Mouse (Mus musculus) forebrain, embryonic 14.5 days (tissue): ENCODE measurements around the gene 4632433K11Rik. TPM values are rescaled to one million over a fixed set of nuclear protein-coding genes. Genes with fewer than 3 reads are reported as not detected.
A peak's percentile ranks its signal among the peaks of the same experiment; 100 is the strongest.

Experiments
- ATAC-seq: fragments of 200-750 bp; cut with Nextera tagmentation; 2 replicates; pipeline ENCODE4 v1.8.0; 2017; ENCODE audit warnings: mild to moderate bottlenecking, moderate library complexity
- DNase-seq: peaks from one replicate; pipeline ENCODE4 v3.0.0-alpha.2; 2015; ENCODE audit warnings: low spot score
- H3K27ac ChIP-seq: fragments of 300-500 bp; sonication (generic); 2 replicates; pipeline ENCODE4 v1.5.1; 2014; ENCODE audit warnings: low read depth, mild to moderate bottlenecking, control low read depth, low read length, moderate library complexity
- H3K27me3 ChIP-seq: fragments of 300-500 bp; sonication (generic); replicated peaks from 2 replicates; pipeline ENCODE4 v1.6.1; 2014; ENCODE audit warnings: low read length, control low read depth, mixed read lengths; ENCODE audit not compliant: control insufficient read depth, insufficient read depth
- H3K36me3 ChIP-seq: fragments of 300-500 bp; sonication (generic); 2 replicates; pipeline ENCODE4 v1.6.1; 2014; ENCODE audit warnings: low read length, control low read depth; ENCODE audit not compliant: control insufficient read depth, insufficient read depth
- H3K4me1 ChIP-seq: fragments of 300-500 bp; sonication (generic); 2 replicates; pipeline ENCODE4 v1.6.1; 2014; ENCODE audit warnings: antibody characterized with exemption, low read length, control low read depth; ENCODE audit not compliant: control insufficient read depth, insufficient read depth
- H3K4me2 ChIP-seq: fragments of 300-500 bp; sonication (generic); 2 replicates; pipeline ENCODE4 v1.6.1; 2014; ENCODE audit warnings: mild to moderate bottlenecking, control low read depth, low read length
- H3K4me3 ChIP-seq: fragments of 300-500 bp; sonication (generic); 2 replicates; pipeline ENCODE4 v1.5.1; 2014; ENCODE audit warnings: low read depth, low read length, control low read depth
- H3K9ac ChIP-seq: fragments of 300-500 bp; sonication (generic); 2 replicates; pipeline ENCODE4 v1.6.1; 2014; ENCODE audit warnings: mild to moderate bottlenecking, low read length, control low read depth, moderate library complexity
- H3K9me3 ChIP-seq: fragments of 300-500 bp; sonication (generic); replicated peaks from 2 replicates; pipeline ENCODE4 v1.6.1; 2016; ENCODE audit warnings: low read length, control low read depth, mixed read lengths; ENCODE audit not compliant: control insufficient read depth
- WGBS: fragments of 180-500 bp; shearing (Covaris S2); extraction: QIAGEN DNeasy Blood & Tissue Kit; methylation state at CpG from one replicate; pipeline ENCODE4 v1.1.7; 2014; 5-methylcytosine and 5-hydroxymethylcytosine counted together
- polyA plus RNA-seq: library from polyadenylated mRNA; unstranded; fragments of >200 nt; fragmentation: Nextera tagmentation; extraction: Ambion mirVana; gene quantifications from 2 replicates; pipeline ENCODE4 v1.2.1, GENCODE M21; 2014

The 4632433K11Rik gene
- not detected in 2 replicates for polyA plus RNA-seq

GRCm38 (mm10) chr7:5033818-5034217, at the start of gene 4632433K11Rik:
Gene 4632433K11Rik, plus strand, starts transcription at chr7:5034118.
- Histone ChIP-seq H3K4me3 (no peak within 1 kb of the TSS), H3K9me3 (peaks cover 21% of the 10 kb centered on the region), H3K27ac (no peak within 1 kb of the TSS), H3K4me1 (0 out of 2 replicates have a peak, but pooled peaks cover 7% of the 10 kb centered on the region), H3K9ac (no peak within 1 kb of the TSS), H3K4me2 (no peak within 1 kb of the TSS), H3K27me3 (no peaks in the 10 kb centered on the region), H3K36me3 (peaks cover 64% of the 10 kb centered on the region)
- ATAC-seq, result no peak
- DNase-seq, result no peak
- 92% methylated on average over 3 of the region's 3 CpGs for WGBS

- H3K27me3 ChIP-seq, result no peaks in the 10 kb centered on the region
- H3K36me3 ChIP-seq, result peaks cover 21% of the 10 kb centered on the region
- ATAC-seq (no peak), DNase-seq (no peak)
- no peak overlapping the region for H3K27ac ChIP-seq
- WGBS, result 68% methylated on average over 2 of the region's 2 CpGs
- H3K4me3 ChIP-seq, result no peak overlapping the region
- no peak overlapping the region for H3K9ac ChIP-seq
- no peaks in the 10 kb centered on the region for H3K4me1 ChIP-seq
- no peak overlapping the region for H3K4me2 ChIP-seq
- H3K9me3 ChIP-seq, result no peaks in the 10 kb centered on the region
These were observed 45.7 kb upstream of the 4632433K11Rik start for GRCm38 (mm10) chr7:4988250-4988649.

- Histone ChIP-seq H3K4me2 (peak overlapping the region; percentile 69), H3K4me3 (peak overlapping the region; percentile 80), H3K27ac (no peak overlapping the region), H3K4me1 (peaks cover 10% of the 10 kb centered on the region), H3K9me3 (no peaks in the 10 kb centered on the region), H3K36me3 (peaks cover 31% of the 10 kb centered on the region), H3K27me3 (no peaks in the 10 kb centered on the region), H3K9ac (peak overlapping the region; percentile 48)
- no peak for ATAC-seq
- 42% methylated on average over 50 of the region's 55 CpGs for WGBS
- DNase-seq, result no peak
These were observed 40.4 kb upstream of the 4632433K11Rik start for GRCm38 (mm10) chr7:4993347-4993998.

GRCm38 (mm10) chr7:4993999-4994788, 39.7 kb upstream of the 4632433K11Rik start:
- H3K27me3 ChIP-seq, result no peaks in the 10 kb centered on the region
- no peak for DNase-seq
- H3K9me3 ChIP-seq, result no peaks in the 10 kb centered on the region
- ATAC-seq, result no peak
- H3K4me1 ChIP-seq, result peaks cover 10% of the 10 kb centered on the region
- H3K36me3 ChIP-seq, result peaks cover 31% of the 10 kb centered on the region
- H3K4me3 ChIP-seq, result peak overlapping the region; percentile 80
- 60% methylated on average over 55 of the region's 59 CpGs for WGBS
- H3K27ac ChIP-seq, result no peak overlapping the region
- peak overlapping the region; percentile 69 for H3K4me2 ChIP-seq
- H3K9ac ChIP-seq, result peak overlapping the region; percentile 48

- H3K27me3 ChIP-seq, result no peaks in the 10 kb centered on the region
- H3K4me1 ChIP-seq, result peaks cover 10% of the 10 kb centered on the region
- 6% methylated on average over 18 of the region's 19 CpGs for WGBS
- no peaks in the 10 kb centered on the region for H3K9me3 ChIP-seq
- H3K9ac ChIP-seq, result peak overlapping the region; percentile 93
- ATAC-seq (peak; percentile 21), DNase-seq (no peak)
- peak overlapping the region; percentile 80 for H3K4me3 ChIP-seq
- peaks cover 31% of the 10 kb centered on the region for H3K36me3 ChIP-seq
- H3K4me2 ChIP-seq, result peak overlapping the region; percentile 69
- peak overlapping the region; percentile 56; the same call in 1 of the 2 replicates for H3K27ac ChIP-seq
These were observed 38.5 kb upstream of the 4632433K11Rik start for GRCm38 (mm10) chr7:4995268-4996002.

GRCm38 (mm10) chr7:4996003-4996895, 37.7 kb upstream of the 4632433K11Rik start, which contains the start of gene Zfp579:
Gene Zfp579, minus strand, starts transcription at chr7:4996158.
- H3K4me1 ChIP-seq, result peaks cover 10% of the 10 kb centered on the region
- peak within 1 kb of the TSS; percentile 93 for H3K9ac ChIP-seq
- peak within 1 kb of the TSS; percentile 73 for H3K27ac ChIP-seq
- no peaks in the 10 kb centered on the region for H3K27me3 ChIP-seq
- no peaks in the 10 kb centered on the region for H3K9me3 ChIP-seq
- peak within 1 kb of the TSS; percentile 80 for H3K4me3 ChIP-seq
- H3K4me2 ChIP-seq, result peak within 1 kb of the TSS; percentile 69
- 5% methylated on average over 15 of the region's 26 CpGs for WGBS
- ATAC-seq (peak; percentile 85), DNase-seq (peak; percentile 95)
- H3K36me3 ChIP-seq, result peaks cover 30% of the 10 kb centered on the region

- ATAC-seq, result no peak
These were observed 37.0 kb upstream of the 4632433K11Rik start for GRCm38 (mm10) chr7:4996934-4997333.

GRCm38 (mm10) chr7:4999876-5000275, 34.0 kb upstream of the 4632433K11Rik start:
- ATAC-seq, result no peak

More at GRCm38 (mm10) chr7:4996934-4997333, 37.0 kb upstream of the 4632433K11Rik start:
- DNase-seq, result no peak
- Histone ChIP-seq H3K4me2 (peak overlapping the region; percentile 69), H3K27me3 (no peaks in the 10 kb centered on the region), H3K4me1 (peaks cover 10% of the 10 kb centered on the region), H3K9ac (peak overlapping the region; percentile 93; the same call in 1 of the 2 replicates), H3K36me3 (peaks cover 23% of the 10 kb centered on the region), H3K9me3 (no peaks in the 10 kb centered on the region), H3K4me3 (peak overlapping the region; percentile 80), H3K27ac (no peak overlapping the region)
- 72% methylated on average over 6 of the region's 8 CpGs for WGBS

More at GRCm38 (mm10) chr7:4999876-5000275, 34.0 kb upstream of the 4632433K11Rik start:
- H3K4me1 ChIP-seq, result peaks cover 2% of the 10 kb centered on the region
- H3K27me3 ChIP-seq, result no peaks in the 10 kb centered on the region
- H3K36me3 ChIP-seq, result no peaks in the 10 kb centered on the region
- H3K27ac ChIP-seq, result no peak overlapping the region
- H3K4me2 ChIP-seq, result no peak overlapping the region
- DNase-seq, result no peak
- H3K9me3 ChIP-seq, result no peaks in the 10 kb centered on the region
- no peak overlapping the region for H3K9ac ChIP-seq
- H3K4me3 ChIP-seq, result no peak overlapping the region
- 69% methylated on average over 2 of the region's 2 CpGs for WGBS
